Mouse (Mus musculus) mouse embryonic stem cell (cell line): ENCODE measurements around the gene Nodal.

Experiments
- in situ Hi-C, 2 experiments: fragments of 300-500 bp; cut with MboI; formaldehyde crosslinking; loops; 1 replicate in 1 of 2; 3 replicates in 1 of 2; pipeline ENCODE4 v1.14.3; 2019 to 2020; ENCODE audit warnings: low sequenced_read_pairs in 2 of 2, low pct_unique_long_range_greater_than_20kb in 1 of 2, mixed read lengths in 1 of 2; ENCODE audit not compliant: unreplicated experiment in 1 of 2

The Nodal gene

DNA sequence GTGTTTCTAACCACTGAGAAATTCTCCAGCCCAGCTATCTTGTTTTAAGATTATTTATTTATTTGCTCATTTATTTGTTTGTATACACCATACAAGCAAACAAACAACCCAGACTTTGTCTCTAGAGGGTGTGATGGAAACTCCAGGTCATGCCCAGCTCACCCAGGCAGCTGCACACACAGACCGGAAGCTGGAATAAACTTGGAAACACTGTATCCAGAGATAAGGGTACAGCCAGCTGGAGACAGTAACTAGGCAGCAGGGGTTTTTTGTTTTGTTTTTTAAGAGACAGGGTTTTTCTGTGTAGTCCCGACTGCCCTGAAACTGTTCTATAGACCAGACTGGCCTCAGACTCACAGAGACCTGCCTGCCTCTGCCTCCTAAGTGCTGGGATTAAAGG is 27.6 kb upstream of the Nodal start:
- in situ Hi-C loops, result loop anchor here in 1 of 2 experiments (10.0 kb wide), 1 partner anchor 45 kb away; no protein-coding TSS in a partner anchor

- in situ Hi-C loops, result loop anchor here in 1 of 2 experiments (10.0 kb wide), 1 partner anchor 48 kb away; no protein-coding TSS in a partner anchor
Measured at GRCm38 (mm10) chr10:61392584-61392983, 25.2 kb upstream of the Nodal start.

DNA sequence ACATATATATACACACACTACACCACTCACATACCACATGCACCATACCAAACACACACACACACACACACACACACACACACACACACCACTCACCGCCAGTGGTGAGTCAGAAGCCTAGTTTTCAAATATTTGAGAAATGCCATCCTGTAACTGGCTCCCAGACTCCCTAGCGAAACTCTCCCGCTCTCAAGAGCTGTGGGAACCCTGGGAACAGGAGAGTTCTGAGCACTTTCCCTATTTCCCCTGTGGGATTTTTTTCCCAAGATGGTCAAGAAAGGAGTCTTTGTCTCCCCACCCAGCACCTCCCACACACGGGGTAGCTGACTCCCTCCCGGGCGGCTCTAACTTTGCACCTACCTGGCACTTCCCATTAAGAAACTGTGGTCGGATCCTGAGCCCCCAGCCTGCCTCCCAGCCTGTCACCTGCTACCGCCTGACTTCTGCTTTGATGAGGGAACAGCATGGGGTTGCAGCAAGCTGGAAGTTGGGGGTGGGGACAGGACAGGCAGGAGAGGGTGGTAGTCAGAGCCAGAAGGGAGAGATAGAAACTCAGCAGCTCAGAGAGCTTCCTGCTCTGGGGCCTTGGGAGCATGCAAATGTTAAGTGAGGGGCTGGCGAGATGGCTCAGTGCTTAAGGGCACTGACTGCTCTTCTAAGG is 23.2 kb upstream of the Nodal start:
- in situ Hi-C loops, result loop anchor here in 1 of 2 experiments (10.0 kb wide), 1 partner anchor 50 kb away; no protein-coding TSS in a partner anchor

DNA sequence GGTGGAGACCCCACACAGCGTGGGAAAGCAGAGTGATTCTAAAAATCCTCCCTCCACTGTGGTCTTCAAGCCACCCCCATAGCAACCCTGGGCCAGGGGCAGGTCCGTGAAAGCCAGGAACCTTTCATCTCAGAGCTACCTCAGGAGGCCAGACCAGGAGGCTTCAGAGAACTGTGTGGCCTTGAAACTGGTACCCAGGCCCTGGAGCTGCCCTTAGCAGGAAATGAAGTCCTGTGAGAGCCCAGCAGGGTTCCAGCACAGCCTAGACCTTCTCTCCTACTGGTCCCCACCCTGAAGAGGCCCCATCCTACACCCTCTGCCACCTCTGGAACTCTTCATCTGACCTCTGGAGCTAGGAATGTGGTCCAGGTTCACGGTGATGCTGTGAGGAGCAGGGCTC is 19.6 kb upstream of the Nodal start:
- in situ Hi-C loops, result loop anchor here in 1 of 2 experiments (10.0 kb wide), 1 partner anchor 53 kb away; no protein-coding TSS in a partner anchor

- in situ Hi-C loops, result loop anchor here in 1 of 2 experiments (10.0 kb wide), 1 partner anchor 54 kb away; no protein-coding TSS in a partner anchor
Measured at GRCm38 (mm10) chr10:61399156-61399734, 18.5 kb upstream of the Nodal start.

DNA sequence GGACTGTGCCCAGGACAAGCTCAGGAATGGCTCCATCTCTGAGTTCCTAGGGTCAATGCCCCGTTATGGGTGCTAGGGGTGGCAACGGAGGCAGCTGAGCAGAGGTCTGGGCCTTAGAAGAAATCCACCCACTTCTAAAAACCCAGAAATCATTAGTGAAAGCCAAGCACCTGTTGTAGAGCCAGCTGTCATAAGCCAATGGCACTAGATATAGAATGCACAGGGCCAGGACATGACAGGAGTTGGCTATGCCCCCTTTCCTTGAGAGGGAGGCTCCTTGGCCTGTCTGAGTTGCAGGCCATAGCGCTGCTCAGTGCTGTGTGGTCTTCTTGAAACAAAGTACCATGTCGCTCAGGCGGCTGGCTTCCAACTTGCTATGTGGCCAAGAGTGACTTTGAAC is 17.4 kb upstream of the Nodal start:
- in situ Hi-C loops, result no loop called here

- in situ Hi-C loops, result no loop called here
Measured at GRCm38 (mm10) chr10:61402480-61402879, 15.3 kb upstream of the Nodal start.

GRCm38 (mm10) chr10:61402911-61403310 is 14.9 kb upstream of the Nodal start:
- in situ Hi-C loops, result no loop called here

DNA sequence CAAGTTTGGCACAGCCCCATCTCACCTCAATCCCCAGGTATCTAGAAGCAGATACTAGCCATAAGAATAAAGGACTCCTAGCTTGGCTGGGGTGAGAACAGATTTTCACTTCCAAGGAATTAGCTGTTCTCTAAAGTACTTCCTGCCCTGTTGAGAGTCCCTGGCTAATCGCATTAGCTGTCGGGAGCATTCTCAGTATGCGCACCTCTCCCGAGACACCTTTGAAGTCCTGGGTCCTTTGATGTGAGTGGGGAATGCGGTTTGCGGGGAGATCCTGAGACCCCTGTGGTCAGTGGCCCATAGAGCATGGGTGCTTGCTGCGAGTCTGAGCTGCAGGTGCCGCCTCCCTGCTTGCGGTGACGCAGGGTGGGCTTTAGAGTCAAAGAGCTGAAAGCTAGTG is 11.8 kb upstream of the Nodal start:
- in situ Hi-C loops, result no loop called here

GRCm38 (mm10) chr10:61409776-61410175 is 8.0 kb upstream of the Nodal start:
- in situ Hi-C loops, result no loop called here

DNA sequence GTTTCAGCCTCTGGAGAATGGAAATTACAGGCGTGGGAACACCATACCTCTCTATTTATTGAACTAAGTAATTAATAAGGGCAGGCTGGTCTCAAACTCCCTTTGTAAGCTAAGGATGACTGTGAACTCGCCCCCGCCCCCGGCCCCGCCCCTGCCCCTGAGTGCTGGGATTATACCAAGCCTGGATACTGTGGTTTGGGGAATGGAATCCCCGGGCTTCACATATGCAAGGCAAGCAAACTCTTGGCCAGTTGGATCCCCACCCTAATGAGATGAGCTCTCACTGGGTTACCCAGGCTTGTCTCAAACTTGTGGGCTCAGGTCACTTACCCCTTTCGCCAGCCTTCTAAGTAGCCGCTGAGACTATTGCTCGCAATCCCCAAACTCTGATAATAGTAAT is 7.6 kb upstream of the Nodal start:
- in situ Hi-C loops, result no loop called here

DNA sequence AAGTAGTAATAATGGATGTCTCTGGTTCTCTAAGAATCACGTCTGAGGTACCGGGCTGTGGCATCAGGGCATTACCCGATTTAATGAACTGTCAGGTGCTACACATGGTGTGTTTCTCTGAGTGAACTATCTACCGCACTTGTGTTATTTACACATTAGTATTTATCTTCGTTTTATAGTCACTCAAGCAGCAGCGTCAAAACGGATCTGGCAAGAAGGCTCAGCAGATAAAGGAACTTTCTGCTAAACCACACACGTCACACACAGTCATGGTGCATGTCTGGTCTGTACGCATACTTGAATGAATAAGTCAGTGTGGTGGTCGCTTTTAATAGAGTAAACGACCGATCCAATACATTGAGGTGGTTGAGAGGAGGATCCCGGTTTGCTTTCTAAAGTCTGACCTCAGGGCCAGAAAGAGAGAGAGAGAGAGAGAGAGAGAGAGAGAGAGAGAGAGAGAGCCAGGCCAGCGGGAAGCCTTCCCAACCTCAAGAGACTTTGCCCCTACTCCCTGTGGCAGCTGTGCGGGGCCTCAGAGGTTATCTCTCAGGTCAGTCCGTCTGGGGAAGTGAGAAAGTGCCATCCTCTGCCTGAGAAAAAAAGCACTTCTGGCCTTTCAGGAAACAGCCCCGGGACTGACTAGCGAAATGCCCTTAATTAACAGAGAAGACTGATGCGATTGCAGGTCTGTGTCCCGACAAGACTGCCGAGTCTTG is 4.7 kb upstream of the Nodal start:
- in situ Hi-C loops, result no loop called here

DNA sequence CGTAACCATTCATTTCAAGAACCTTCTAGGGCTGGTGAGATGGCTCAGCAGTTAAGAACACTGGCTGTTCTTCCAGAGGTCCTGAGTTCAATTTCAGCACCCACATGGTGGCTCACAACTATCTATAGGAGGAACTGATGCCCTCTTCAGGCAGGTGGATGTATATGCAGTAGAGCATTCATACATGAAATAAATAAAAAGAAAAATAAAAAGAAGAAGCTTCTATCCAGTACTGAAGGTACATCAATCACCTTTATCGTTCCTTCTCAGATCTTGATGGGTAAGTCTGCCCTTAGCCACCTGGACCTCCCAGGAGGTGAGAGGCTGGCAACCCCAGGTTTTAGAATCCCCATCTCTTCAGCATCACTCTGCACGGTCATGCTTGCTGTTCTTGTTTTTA is 2.5 kb upstream of the Nodal start:
- in situ Hi-C loops, result no loop called here

GRCm38 (mm10) chr10:61415890-61416289 is 1.9 kb upstream of the Nodal start:
- in situ Hi-C loops, result no loop called here

GRCm38 (mm10) chr10:61416561-61416960 is 1.2 kb upstream of the Nodal start:
- in situ Hi-C loops, result no loop called here

GRCm38 (mm10) chr10:61417046-61417445 is 726 bp upstream of the Nodal start:
- in situ Hi-C loops, result no loop called here

- in situ Hi-C loops, result no loop called here
Measured at GRCm38 (mm10) chr10:61418131-61418900, 544 bp downstream of the Nodal start.

GRCm38 (mm10) chr10:61419146-61419545 is 1.4 kb downstream of the Nodal start:
- in situ Hi-C loops, result no loop called here

DNA sequence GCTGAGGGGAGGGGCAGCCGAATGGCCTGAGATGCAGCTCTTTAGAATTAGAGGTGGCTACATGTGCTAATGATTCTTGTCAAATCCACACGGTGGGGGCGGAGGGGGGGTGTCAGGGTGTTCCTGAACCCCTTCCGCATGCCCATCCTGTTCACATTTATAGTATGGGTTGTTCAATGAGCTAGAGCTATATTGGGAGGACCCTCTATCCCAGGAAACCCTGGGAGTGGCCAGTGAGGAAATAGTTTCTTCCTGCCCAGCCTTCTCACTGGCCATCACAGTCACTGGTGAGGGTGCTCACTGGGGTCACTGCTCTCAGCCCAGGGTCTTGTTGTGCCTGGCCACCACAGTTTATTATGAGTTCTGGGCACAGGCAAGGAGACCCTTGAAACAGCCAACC is 2.2 kb downstream of the Nodal start:
- in situ Hi-C loops, result no loop called here
